Mouse (Mus musculus) kidney, postnatal 0 days (tissue): ENCODE data around the gene Ehd3. TPM values are rescaled to one million over a fixed set of nuclear protein-coding genes. Genes with fewer than 3 reads are reported as not detected.

Experiments
- ATAC-seq: fragments of 200-750 bp; cut with Nextera tagmentation; replicated peaks from 2 replicates; pipeline ENCODE4 v1.8.0; 2017; ENCODE audit warnings: low read depth, moderate number of reproducible peaks, moderate TSS enrichment, moderate library complexity; ENCODE audit not compliant: low FRiP score
- DNase-seq: peaks from one replicate; pipeline ENCODE4 v3.0.0-alpha.2; 2016; ENCODE audit warnings: low spot score
- H3K27ac ChIP-seq: fragments of 300-500 bp; sonication (generic); 2 replicates; pipeline ENCODE4 v1.5.1; 2014; ENCODE audit warnings: mild to moderate bottlenecking
- H3K27me3 ChIP-seq: fragments of 300-500 bp; sonication (generic); 2 replicates; pipeline ENCODE4 v1.6.1; 2014; ENCODE audit warnings: low read length, mixed read lengths; ENCODE audit not compliant: insufficient read depth
- H3K36me3 ChIP-seq: fragments of 300-500 bp; sonication (generic); 2 replicates; pipeline ENCODE4 v1.6.1; 2014; ENCODE audit warnings: low read length, mixed read lengths; ENCODE audit not compliant: insufficient read depth
- H3K4me1 ChIP-seq: fragments of 300-500 bp; sonication (generic); replicated peaks from 2 replicates; pipeline ENCODE4 v1.6.1; 2014; ENCODE audit warnings: antibody characterized with exemption, low read length, mixed read lengths; ENCODE audit not compliant: insufficient read depth
- H3K4me2 ChIP-seq: fragments of 300-500 bp; sonication (generic); 2 replicates; pipeline ENCODE4 v1.6.1; 2014; ENCODE audit warnings: mild to moderate bottlenecking, low read length, moderate library complexity, mixed read lengths
- H3K4me3 ChIP-seq: fragments of 300-500 bp; sonication (generic); replicated peaks from 2 replicates; pipeline ENCODE4 v1.5.1; 2014; ENCODE audit warnings: low read depth, low read length
- H3K9ac ChIP-seq: fragments of 300-500 bp; sonication (generic); 2 replicates; pipeline ENCODE4 v1.6.1; 2014; ENCODE audit warnings: low read depth, low read length
- H3K9me3 ChIP-seq: fragments of 300-500 bp; sonication (generic); replicated peaks from 2 replicates; pipeline ENCODE4 v1.6.1; 2016; ENCODE audit warnings: low read length, inconsistent platforms, mixed read lengths
- CTCF ChIP-seq: IDR thresholded peaks from 2 replicates; pipeline ENCODE4 v1.5.1; 2016; ENCODE audit warnings: antibody characterized with exemption, low read depth, mild to moderate bottlenecking, moderate library complexity
- WGBS: fragments of 180-500 bp; shearing (Covaris S2); extraction: QIAGEN DNeasy Blood & Tissue Kit; methylation state at CpG from one replicate; pipeline ENCODE4 v1.1.7; 2014; 5-methylcytosine and 5-hydroxymethylcytosine counted together
- polyA plus RNA-seq: library from polyadenylated mRNA; unstranded; fragments of >200 nt; fragmentation: Nextera tagmentation; extraction: Ambion mirVana; gene quantifications from 2 replicates; pipeline ENCODE4 v1.2.1, GENCODE M21; 2015

Ehd3 gene
- polyA plus RNA-seq, 1 experiment from 2014 or later: 20.5 TPM

DNA sequence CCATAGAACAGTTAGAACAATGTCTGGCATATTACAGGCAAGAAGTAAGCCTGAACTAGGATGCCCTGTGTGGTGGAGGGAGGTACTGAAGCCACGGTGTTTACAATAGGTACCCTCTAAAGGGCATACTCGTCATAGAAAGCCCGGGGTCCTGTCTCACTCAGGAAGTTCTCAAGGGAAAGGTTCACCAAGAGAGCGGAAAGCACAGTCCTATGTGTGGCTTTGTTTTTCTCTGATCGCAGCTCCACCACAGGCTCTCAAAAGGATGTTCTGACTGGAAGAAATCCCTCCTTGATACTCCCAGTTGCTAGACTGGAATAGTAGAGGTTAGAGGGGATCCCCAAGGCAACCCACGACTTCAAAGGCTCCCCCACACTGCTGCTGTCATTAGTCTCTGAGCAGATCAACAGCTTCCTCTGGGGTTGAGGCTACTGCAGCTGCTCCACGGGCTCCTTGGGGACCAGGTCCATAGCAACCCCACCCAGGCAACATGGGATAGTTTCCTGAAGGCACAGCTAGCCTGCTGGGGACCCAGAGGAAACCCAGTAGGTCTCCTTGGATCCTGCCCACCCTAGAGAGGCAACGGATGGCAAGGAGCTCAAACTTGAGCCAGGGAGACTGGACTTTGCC is 9.2 kb downstream of the Ehd3 start:
- Histone ChIP-seq H3K4me2 (no peak overlapping the region), H3K36me3 (no peaks in the 10 kb centered on the region)
- WGBS: 62% methylated on average over 8 of the region's 8 CpGs

DNA sequence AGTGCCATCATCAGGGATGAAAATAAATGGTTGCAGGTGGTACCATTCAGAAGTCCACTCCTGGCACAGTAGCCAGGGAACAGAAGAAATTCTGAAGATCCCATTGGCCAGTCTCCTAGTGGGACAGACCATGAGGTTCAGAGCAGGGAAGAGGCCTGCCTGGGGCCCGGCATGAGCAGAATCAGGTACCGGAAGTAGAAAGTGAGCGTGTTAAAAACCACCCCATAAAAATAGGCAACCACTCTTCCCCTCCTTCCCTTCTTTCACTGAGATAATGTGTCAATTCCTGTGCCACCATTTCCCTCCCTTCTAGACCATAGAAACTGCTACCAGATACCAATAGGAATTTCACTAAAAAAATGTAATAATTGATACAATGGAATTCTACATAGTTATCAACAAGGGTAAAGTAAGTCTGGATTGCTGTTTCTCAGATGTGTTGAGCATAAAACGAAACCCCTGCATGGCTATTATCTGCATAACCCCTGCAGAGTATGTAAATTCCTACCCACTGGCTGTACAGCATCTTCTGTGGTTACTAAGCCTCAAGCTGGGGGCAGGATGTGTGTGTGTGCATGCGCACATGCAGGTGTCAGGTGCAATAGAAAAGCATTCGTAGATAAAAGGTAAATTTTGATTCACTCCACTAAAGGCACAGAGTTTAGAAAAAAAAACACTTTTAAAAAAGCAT is 10.7 kb downstream of the Ehd3 start:
- Histone ChIP-seq H3K27me3 (no peaks in the 10 kb centered on the region), H3K9me3 (no peaks in the 10 kb centered on the region), H3K9ac (no peak overlapping the region), H3K27ac (no peak overlapping the region), H3K4me2 (no peak overlapping the region), H3K4me3 (no peak overlapping the region), H3K36me3 (no peaks in the 10 kb centered on the region), H3K4me1 (no peaks in the 10 kb centered on the region)
- no peak for ATAC-seq
- no peak for TF ChIP-seq CTCF
- DNase-seq: no peak
- WGBS: 90% methylated on average over 6 of the region's 6 CpGs

More for the DNA sequence above, 9.2 kb downstream of the Ehd3 start:
- no peak for TF ChIP-seq CTCF
- ATAC-seq (no peak), DNase-seq (no peak)
- Histone ChIP-seq H3K4me3 (no peak overlapping the region), H3K27ac (no peak overlapping the region), H3K9ac (no peak overlapping the region), H3K4me1 (peaks cover 6% of the 10 kb centered on the region; the same call in 1 of the 2 replicates), H3K27me3 (no peaks in the 10 kb centered on the region), H3K9me3 (no peaks in the 10 kb centered on the region)

GRCm38 (mm10) chr17:73817697-73818380 is 13.9 kb downstream of the Ehd3 start:
- H3K4me3 ChIP-seq: no peak overlapping the region
- H3K9ac ChIP-seq: no peak overlapping the region
- H3K4me2 ChIP-seq: no peak overlapping the region
- H3K27me3 ChIP-seq: no peaks in the 10 kb centered on the region
- TF ChIP-seq CTCF: no peak
- H3K9me3 ChIP-seq: no peaks in the 10 kb centered on the region
- DNase-seq (no peak), ATAC-seq (no peak)
- H3K4me1 ChIP-seq: no peaks in the 10 kb centered on the region
- H3K36me3 ChIP-seq: no peaks in the 10 kb centered on the region
- 87% methylated on average over 9 of the region's 9 CpGs for WGBS
- H3K27ac ChIP-seq: no peak overlapping the region

DNA sequence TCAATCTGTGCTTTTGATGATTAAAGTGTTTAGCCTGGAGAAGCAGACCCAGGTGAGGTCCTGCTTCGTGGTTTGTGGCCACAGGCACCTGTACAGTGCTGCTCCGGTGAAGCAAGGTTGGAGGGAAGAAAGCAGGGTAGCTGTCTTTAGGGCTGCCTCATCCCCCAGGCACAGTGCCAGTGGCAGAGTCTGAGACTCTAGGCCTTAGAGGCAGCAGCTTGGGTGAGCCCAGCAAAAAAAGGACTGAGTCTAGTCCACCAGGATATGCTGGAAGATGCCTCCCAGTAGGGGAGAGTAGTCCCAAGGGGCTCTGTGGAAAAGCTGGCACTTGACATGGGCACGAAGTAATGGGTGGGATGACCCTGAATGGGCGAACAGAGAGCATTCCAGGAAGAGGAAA is 15.0 kb downstream of the Ehd3 start:
- Histone ChIP-seq H3K4me1 (no peaks in the 10 kb centered on the region), H3K4me2 (no peak overlapping the region), H3K27ac (no peak overlapping the region), H3K9me3 (no peaks in the 10 kb centered on the region), H3K4me3 (no peak overlapping the region), H3K36me3 (no peaks in the 10 kb centered on the region), H3K27me3 (no peaks in the 10 kb centered on the region), H3K9ac (no peak overlapping the region)
- no peak for TF ChIP-seq CTCF
- ATAC-seq (no peak), DNase-seq (no peak)
- WGBS: 80% methylated on average over 4 of the region's 4 CpGs

GRCm38 (mm10) chr17:73820726-73821125 is 16.8 kb downstream of the Ehd3 start:
- no peaks in the 10 kb centered on the region for H3K4me1 ChIP-seq
- no peaks in the 10 kb centered on the region for H3K9me3 ChIP-seq
- H3K4me2 ChIP-seq: no peak overlapping the region
- H3K4me3 ChIP-seq: no peak overlapping the region
- DNase-seq (no peak), ATAC-seq (no peak)
- no peak overlapping the region for H3K9ac ChIP-seq
- no peak for TF ChIP-seq CTCF
- WGBS: 61% methylated on average over 4 of the region's 4 CpGs
- H3K36me3 ChIP-seq: no peaks in the 10 kb centered on the region
- H3K27ac ChIP-seq: no peak overlapping the region
- no peaks in the 10 kb centered on the region for H3K27me3 ChIP-seq

- Histone ChIP-seq H3K36me3 (no peaks in the 10 kb centered on the region), H3K4me1 (no peaks in the 10 kb centered on the region), H3K27me3 (no peaks in the 10 kb centered on the region), H3K4me3 (no peak overlapping the region), H3K4me2 (no peak overlapping the region), H3K9me3 (no peaks in the 10 kb centered on the region), H3K9ac (no peak overlapping the region), H3K27ac (no peak overlapping the region)
- ATAC-seq: no peak
- no peak for DNase-seq
- 70% methylated on average over 4 of the region's 4 CpGs for WGBS
- no peak for TF ChIP-seq CTCF
These were observed 18.3 kb downstream of the Ehd3 start for GRCm38 (mm10) chr17:73822255-73822654.
